Mouse (Mus musculus): ENCODE measurements around the gene Rab37. TPM values are rescaled to one million over a fixed set of nuclear protein-coding genes. Genes with fewer than 3 reads are reported as not detected.

Rab37 gene
- polyA plus RNA-seq, 1 experiment = 0.07 TPM

DNA sequence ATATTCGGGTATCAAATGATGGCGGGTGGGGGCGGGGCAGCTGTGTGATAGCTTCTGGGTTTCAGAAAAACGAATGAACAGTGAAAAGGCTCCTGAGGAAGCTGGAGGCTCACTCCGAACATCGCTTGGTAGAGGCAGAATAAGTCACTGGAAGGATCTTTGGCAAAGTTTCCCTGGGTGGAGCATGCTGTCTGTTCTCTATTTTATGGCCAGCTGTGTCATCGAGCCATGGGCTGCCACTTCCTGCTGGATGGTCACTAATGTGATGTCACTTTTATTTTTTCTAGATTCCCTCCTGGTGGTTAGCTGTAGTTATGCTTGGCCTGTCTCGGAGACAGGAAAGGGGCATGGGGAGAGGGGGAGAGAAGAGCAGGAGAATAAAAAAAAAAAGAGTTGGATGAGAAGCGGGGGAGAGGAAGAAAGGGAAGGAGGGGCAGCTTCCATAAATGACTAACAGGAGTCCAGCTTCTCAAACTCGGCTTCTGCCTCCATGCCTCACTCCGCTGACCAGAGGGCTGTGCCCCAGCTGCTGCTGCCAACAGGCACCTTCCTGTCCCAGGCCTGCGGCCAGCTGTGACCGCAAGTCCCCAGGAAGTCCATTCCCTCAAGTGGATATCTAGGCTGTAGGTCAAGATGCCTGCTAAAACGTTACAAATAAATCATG is 19.5 kb upstream of the Rab37 start:
- H3K36me3 ChIP-seq (ENCODE audit: control insufficient read depth, insufficient read depth) = no peaks in the 10 kb centered on the region
- H3K79me2 ChIP-seq (ENCODE audit: control insufficient read depth, insufficient read depth) = no peaks in the 10 kb centered on the region
- H3K4me3 ChIP-seq (ENCODE audit: insufficient read depth, poor library complexity, severe bottlenecking) = no peak overlapping the region
- H3K79me3 ChIP-seq (ENCODE audit: low read depth) = no peaks in the 10 kb centered on the region
- no peaks in the 10 kb centered on the region for H3K27me3 ChIP-seq (ENCODE audit: control insufficient read depth, insufficient read depth, insufficient read length)
- peak; percentile 47 for TF ChIP-seq MAX (IDR thresholded peaks at IDR 0.05)
- TF ChIP-seq USF1 (IDR thresholded peaks at IDR 0.05; ENCODE audit: low read depth) = no peak
- no peak for TF ChIP-seq FOSL1 (IDR thresholded peaks at IDR 0.05; ENCODE audit: insufficient read depth, low read length, poor library complexity, severe bottlenecking)
- TF ChIP-seq MYOG (IDR thresholded peaks at IDR 0.05; ENCODE audit: control insufficient read depth, extremely low read depth, insufficient read length) = no peak
- peak; percentile 85 for TF ChIP-seq MYOD1 (IDR thresholded peaks at IDR 0.05; ENCODE audit: control insufficient read depth, insufficient read length, low read depth)
- TF ChIP-seq CTCF (IDR thresholded peaks at IDR 0.05; ENCODE audit: control insufficient read depth, insufficient read depth, insufficient read length) = no peak
- TF ChIP-seq CEBPB (IDR thresholded peaks at IDR 0.05; ENCODE audit: low read depth) = no peak
- peak overlapping the region; percentile 54 for H3ac ChIP-seq (ENCODE audit: control insufficient read depth, insufficient read length, low read depth)

DNA sequence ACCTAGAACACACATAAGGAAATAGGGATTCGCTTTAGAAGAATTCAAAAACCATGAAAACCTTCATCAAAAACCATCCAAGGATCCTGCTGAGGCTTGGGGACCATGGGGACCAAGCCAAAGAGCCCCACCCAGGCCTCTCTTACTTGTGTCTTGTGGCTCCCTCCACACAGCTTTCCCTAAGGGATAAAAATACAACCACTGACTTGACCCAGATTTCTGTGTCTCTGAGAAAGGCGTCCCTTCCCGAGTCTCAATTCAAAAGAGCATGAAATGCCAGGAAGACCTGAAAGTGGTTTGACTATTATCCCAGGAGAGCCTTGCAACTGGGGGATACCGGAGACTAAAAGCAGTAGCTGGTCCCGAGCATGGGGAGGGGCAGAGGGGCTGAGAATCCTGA is 18.2 kb upstream of the Rab37 start:
- Histone ChIP-seq H3K79me2 (ENCODE audit: control insufficient read depth, insufficient read depth) (no peaks in the 10 kb centered on the region), H3ac (ENCODE audit: control insufficient read depth, insufficient read length, low read depth) (no peak overlapping the region), H3K79me3 (ENCODE audit: low read depth) (no peaks in the 10 kb centered on the region), H3K36me3 (ENCODE audit: control insufficient read depth, insufficient read depth) (no peaks in the 10 kb centered on the region), H3K4me3 (ENCODE audit: insufficient read depth, poor library complexity, severe bottlenecking) (no peak overlapping the region), H3K27me3 (ENCODE audit: control insufficient read depth, insufficient read depth, insufficient read length) (no peaks in the 10 kb centered on the region)
- TF ChIP-seq MAX (IDR thresholded peaks at IDR 0.05) = no peak
- no peak for TF ChIP-seq CEBPB (IDR thresholded peaks at IDR 0.05; ENCODE audit: low read depth)
- TF ChIP-seq FOSL1 (IDR thresholded peaks at IDR 0.05; ENCODE audit: insufficient read depth, low read length, poor library complexity, severe bottlenecking) = no peak
- no peak for TF ChIP-seq CTCF (IDR thresholded peaks at IDR 0.05; ENCODE audit: control insufficient read depth, insufficient read depth, insufficient read length)
- TF ChIP-seq USF1 (IDR thresholded peaks at IDR 0.05; ENCODE audit: low read depth) = no peak
- no peak for TF ChIP-seq MYOG (IDR thresholded peaks at IDR 0.05; ENCODE audit: control insufficient read depth, extremely low read depth, insufficient read length)

DNA sequence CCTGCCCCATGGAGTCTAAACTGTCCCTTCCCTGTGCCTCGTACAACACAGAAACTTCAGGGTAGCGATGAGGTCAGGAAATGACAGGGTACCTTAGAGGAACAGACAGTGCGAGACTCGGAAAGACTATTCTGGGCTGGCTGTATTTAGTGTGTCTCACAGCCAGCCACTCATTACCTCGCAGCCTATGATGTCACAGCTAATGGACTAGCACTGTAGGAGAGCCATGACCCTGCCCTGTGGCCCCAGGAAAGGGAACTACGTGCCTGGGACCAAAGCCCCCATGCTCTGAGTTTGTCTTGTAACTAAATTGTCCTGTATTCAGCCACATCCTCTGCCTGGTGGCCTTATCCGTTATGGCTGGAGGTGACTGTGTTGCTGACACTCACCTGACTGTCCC is 15.8 kb upstream of the Rab37 start:
- no peaks in the 10 kb centered on the region for H3K79me2 ChIP-seq (ENCODE audit: control insufficient read depth, insufficient read depth)
- H3K36me3 ChIP-seq (ENCODE audit: control insufficient read depth, insufficient read depth) = no peaks in the 10 kb centered on the region
- TF ChIP-seq CTCF (IDR thresholded peaks at IDR 0.05; ENCODE audit: control insufficient read depth, insufficient read depth, insufficient read length) = no peak
- no peak for TF ChIP-seq CEBPB (IDR thresholded peaks at IDR 0.05; ENCODE audit: low read depth)
- TF ChIP-seq MAX (IDR thresholded peaks at IDR 0.05) = no peak
- no peak for TF ChIP-seq MYOD1 (IDR thresholded peaks at IDR 0.05; ENCODE audit: control insufficient read depth, insufficient read length, low read depth)
- TF ChIP-seq MYOG (IDR thresholded peaks at IDR 0.05; ENCODE audit: control insufficient read depth, extremely low read depth, insufficient read length) = no peak
- TF ChIP-seq USF1 (IDR thresholded peaks at IDR 0.05; ENCODE audit: low read depth) = no peak
- no peak for TF ChIP-seq FOSL1 (IDR thresholded peaks at IDR 0.05; ENCODE audit: insufficient read depth, low read length, poor library complexity, severe bottlenecking)
- H3K79me3 ChIP-seq (ENCODE audit: low read depth) = no peaks in the 10 kb centered on the region
- no peaks in the 10 kb centered on the region for H3K27me3 ChIP-seq (ENCODE audit: control insufficient read depth, insufficient read depth, insufficient read length)
- no peak overlapping the region for H3K4me3 ChIP-seq (ENCODE audit: insufficient read depth, poor library complexity, severe bottlenecking)
- H3ac ChIP-seq (ENCODE audit: control insufficient read depth, insufficient read length, low read depth) = no peak overlapping the region

DNA sequence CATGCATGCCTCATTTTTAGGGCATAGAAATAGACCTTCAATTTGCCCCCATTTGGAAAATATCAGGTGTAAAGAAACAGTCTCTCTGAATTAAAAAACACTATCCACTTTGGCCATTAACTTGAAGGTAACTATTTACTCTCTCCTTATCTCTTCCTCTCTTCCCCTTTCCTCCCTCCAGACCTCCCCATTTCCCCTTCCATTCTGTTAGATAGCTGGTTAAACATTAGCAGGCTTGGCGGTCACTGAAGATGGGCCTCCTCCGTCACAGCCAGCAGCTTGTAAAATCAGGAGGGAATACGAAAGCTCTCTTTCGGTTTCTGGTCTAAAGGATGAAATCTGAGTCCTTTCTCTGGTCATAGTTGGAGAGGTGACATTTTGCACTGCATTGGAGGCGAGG is 15.4 kb upstream of the Rab37 start:
- TF ChIP-seq USF1 (IDR thresholded peaks at IDR 0.05; ENCODE audit: low read depth) (no peak), MAX (IDR thresholded peaks at IDR 0.05) (no peak), CEBPB (IDR thresholded peaks at IDR 0.05; ENCODE audit: low read depth) (no peak), CTCF (IDR thresholded peaks at IDR 0.05; ENCODE audit: control insufficient read depth, insufficient read depth, insufficient read length) (no peak), MYOD1 (IDR thresholded peaks at IDR 0.05; ENCODE audit: control insufficient read depth, insufficient read length, low read depth) (no peak), FOSL1 (IDR thresholded peaks at IDR 0.05; ENCODE audit: insufficient read depth, low read length, poor library complexity, severe bottlenecking) (no peak), MYOG (IDR thresholded peaks at IDR 0.05; ENCODE audit: control insufficient read depth, extremely low read depth, insufficient read length) (no peak)
- Histone ChIP-seq H3K79me2 (ENCODE audit: control insufficient read depth, insufficient read depth) (no peaks in the 10 kb centered on the region), H3K79me3 (ENCODE audit: low read depth) (no peaks in the 10 kb centered on the region), H3K36me3 (ENCODE audit: control insufficient read depth, insufficient read depth) (no peaks in the 10 kb centered on the region), H3K27me3 (ENCODE audit: control insufficient read depth, insufficient read depth, insufficient read length) (no peaks in the 10 kb centered on the region), H3K4me3 (ENCODE audit: insufficient read depth, poor library complexity, severe bottlenecking) (no peak overlapping the region), H3ac (ENCODE audit: control insufficient read depth, insufficient read length, low read depth) (no peak overlapping the region)

DNA sequence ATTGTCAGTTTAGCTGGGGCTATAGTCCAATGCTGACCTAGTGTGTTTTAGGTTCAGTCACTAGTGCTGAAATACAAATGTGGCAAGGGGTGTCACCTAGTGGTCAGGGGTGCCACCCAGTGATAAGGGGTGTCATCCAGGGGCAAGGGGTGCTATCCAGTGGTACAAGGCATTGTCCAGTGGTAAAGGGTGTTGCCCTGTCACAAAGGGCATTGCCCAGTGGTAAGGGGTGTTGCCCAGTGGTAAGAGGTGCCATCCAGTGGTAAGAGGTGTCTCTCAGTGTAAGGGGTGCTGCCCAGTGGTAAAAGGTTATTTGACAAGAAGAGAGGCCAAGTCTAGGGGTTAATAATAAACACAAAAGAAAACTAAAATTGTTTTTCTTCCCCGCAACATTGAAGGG is 13.8 kb upstream of the Rab37 start:
- TF ChIP-seq USF1 (IDR thresholded peaks at IDR 0.05; ENCODE audit: low read depth) (no peak), CEBPB (IDR thresholded peaks at IDR 0.05; ENCODE audit: low read depth) (no peak), MYOG (IDR thresholded peaks at IDR 0.05; ENCODE audit: control insufficient read depth, extremely low read depth, insufficient read length) (no peak), MYOD1 (IDR thresholded peaks at IDR 0.05; ENCODE audit: control insufficient read depth, insufficient read length, low read depth) (no peak), CTCF (IDR thresholded peaks at IDR 0.05; ENCODE audit: control insufficient read depth, insufficient read depth, insufficient read length) (no peak), FOSL1 (IDR thresholded peaks at IDR 0.05; ENCODE audit: insufficient read depth, low read length, poor library complexity, severe bottlenecking) (no peak), MAX (IDR thresholded peaks at IDR 0.05) (no peak)
- Histone ChIP-seq H3K79me2 (ENCODE audit: control insufficient read depth, insufficient read depth) (no peaks in the 10 kb centered on the region), H3ac (ENCODE audit: control insufficient read depth, insufficient read length, low read depth) (no peak overlapping the region), H3K36me3 (ENCODE audit: control insufficient read depth, insufficient read depth) (no peaks in the 10 kb centered on the region), H3K79me3 (ENCODE audit: low read depth) (no peaks in the 10 kb centered on the region), H3K4me3 (ENCODE audit: insufficient read depth, poor library complexity, severe bottlenecking) (no peak overlapping the region), H3K27me3 (ENCODE audit: control insufficient read depth, insufficient read depth, insufficient read length) (no peaks in the 10 kb centered on the region)
